Mouse (Mus musculus) CD4-positive helper T cell, adult 2 months (primary cell): ENCODE results near the gene Runx1.

Source experiments
- DNase-seq: peaks from one replicate; pipeline ENCODE4 v3.0.0-alpha.2; 2012; ENCODE audit warnings: low read depth, missing footprints, low spot score

Gene Runx1

DNA sequence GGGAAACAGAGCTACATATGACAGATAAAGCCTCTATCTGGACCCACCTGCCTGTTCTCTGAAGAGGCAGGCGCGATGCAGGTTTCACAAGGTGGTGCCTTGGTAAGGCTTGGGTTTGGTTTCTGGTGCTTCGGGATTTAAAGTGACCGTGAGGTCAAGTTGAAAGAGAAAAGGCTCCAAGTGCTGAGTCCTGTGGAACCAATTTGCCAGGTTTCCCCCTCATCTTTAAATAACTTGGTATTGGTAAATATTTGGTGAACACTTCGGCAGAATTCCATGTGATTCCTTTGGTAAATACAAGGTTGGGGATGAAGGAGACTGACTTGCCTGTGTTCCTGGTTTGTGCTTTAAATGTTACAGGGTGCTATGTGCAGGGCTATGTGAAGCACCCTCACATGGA lies 169.2 kb downstream of the Runx1 start:
- no peak for DNase-seq

DNA sequence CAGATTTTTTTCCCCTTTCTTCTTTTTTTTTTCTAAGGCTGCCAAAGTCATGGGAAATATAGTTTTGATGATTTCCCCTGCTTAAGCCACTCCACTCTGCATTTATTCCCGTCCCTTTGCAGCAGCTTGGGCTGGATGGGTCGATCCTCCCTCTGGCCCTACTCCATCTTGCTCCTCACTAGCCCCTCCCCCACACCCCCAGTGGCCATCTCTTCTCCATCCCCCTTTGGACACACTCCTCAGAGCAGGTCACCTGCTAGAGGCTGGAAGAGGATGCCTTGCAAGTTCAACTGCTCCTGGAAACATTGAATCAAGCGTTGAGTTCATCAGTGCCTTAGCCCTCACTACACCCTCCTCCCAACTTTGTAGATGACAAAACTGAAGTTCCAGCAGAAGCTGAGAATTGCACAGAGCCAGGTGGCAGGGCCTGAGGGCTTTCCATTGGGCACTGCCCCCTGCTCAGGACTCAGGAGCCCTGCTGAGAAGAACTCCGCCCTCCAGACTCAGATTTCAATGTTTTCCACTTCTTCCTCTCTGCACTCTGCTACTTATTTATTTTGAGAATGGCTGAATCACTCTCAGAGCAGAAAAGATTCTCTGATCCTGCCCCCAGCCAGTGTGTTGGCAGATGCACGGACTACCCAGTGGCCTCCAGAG lies 171.5 kb downstream of the Runx1 start:
- DNase-seq = no peak

DNA sequence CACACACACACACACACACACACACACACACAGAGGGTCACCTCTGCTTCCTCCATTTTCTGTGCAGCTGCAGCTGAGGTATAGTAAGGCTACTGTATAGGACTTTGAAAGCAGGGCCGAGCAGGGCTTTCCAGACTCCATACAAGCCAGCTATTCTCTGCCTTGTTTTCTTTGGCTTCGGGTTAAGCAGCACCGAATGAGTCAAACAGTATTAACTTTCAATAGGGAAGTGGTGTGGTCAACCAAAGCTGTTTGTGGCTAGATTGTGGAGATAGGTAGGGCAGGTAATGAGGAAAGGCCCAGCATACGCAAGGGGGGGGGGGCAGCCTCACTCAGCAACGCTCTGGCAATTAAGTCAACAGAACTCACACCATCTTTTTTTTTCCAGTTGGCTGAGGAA lies 172.1 kb downstream of the Runx1 start:
- peak; percentile 79 for DNase-seq

DNA sequence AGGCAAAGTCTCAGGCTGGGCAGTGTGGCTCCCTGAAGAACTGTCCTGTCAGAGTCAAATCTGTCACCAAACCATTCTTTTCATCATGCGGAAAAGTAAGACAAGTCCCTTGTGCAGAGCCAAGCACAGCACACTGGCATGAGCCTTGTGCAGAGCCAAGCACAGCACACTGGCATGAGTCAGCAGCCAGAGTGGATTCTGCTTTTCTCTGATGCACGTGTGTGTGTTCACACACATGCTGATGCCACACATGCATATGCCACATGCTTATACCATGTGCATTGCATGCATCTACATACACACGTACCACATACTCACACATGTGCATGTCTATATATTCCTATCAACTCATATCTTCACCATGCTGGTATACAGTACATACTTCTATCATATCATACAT lies 174.7 kb downstream of the Runx1 start:
- DNase-seq = no peak

DNA sequence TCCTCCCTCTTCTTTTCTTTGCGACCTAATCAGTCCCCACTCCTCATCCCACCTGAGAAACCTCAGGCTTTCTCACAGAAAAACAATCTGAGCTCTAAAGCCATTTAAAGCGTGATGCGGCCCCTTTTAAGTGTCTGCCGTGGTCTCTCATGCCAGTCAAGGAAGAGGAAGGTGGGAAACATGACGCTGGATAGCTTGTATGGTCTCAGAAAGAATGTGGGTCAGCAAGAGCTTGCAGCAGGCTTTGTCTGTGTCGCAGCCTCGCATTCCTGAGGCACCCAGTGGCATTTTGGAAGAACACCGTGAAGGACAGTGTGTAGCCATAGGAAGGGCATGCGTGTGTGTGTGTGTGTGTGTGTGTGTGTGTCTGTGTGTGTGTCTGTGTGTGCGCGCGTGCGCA lies 179.8 kb downstream of the Runx1 start:
- DNase-seq = no peak

DNA sequence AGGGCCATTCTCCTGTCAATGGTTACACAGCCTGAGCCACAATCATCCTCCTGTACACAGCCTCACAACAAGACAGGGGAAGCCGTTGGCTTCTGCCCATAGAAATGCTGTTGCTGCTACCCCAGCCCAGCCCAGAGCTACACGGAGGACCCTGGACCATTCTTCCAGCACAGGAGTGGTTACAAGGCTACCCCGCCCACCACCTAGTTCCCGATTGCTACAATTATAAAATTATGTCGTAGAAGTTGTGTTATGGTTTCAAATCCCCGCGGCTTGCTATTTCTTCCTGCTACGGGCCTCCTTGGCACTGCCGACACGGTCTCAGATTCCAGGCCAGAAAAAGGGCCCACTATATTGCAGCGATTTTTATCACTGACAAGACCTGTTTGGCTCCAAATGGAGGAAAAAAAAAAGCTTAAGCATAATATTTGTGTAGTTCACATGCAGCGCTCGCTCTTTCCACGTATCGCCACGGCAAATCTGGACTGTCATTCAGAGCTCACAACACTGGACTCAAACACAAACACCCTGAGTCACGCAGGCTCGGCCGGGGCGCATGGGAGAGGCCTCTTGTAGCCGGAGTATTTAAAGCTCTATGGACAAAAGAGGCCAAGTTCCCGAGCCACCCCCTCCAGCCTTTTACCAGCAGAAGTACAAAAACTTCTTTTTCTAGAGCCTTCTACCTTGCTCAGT lies 180.4 kb downstream of the Runx1 start:
- no peak for DNase-seq

DNA sequence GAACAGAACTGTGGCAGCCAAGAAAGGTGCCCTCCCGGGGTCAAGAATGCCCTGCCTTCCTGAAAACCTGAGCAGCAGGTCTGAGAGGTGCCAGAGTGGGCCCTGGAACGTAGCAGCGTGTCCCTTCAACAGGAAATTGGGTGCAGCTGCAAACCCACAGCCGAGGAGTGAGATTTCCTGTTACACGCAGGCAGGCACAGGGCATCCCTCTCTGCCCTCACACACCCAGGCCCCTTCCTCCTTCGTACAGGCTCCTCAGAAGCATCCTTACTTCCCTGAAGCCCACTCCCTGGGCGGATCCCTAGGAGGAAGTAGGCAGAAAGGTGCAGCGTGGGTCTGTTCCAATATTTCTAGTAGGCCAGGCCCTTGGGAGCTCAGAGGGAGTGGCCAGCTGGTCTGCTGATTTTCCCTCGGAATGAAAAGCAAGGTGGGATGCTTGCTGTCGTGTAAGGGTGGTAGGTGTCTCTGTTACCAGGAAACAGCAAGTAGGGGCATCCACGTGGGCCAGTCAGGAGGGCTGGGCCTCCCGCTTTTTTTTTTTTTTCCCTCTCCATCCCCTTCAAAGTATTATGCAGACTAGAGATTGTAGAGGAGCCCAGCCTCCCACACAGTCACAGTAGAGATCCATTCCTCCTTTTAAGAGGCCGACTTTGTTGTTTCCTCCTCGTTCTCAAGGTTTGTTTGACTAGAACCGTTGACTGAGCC lies 181.1 kb downstream of the Runx1 start:
- peak; percentile 74 for DNase-seq

DNA sequence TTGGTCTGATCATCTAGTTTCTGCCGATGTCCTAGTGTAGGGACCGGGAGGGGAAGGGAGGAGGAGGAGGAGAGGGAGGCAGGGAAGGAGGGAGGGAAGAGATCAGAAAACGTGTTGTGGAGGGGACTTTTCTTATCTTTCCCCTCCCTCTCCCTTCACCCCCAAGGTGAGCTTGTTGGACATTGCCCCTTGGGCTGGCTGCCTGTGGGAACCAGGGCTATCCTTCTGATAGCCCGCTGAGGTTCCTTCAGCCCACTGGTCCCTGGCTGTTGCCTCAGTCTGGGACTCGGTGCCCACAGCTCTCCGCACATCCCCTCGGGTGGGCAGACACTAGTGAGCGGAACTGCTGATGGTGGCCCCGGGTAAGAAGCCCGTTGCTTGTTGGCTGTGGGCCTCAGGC lies 181.6 kb downstream of the Runx1 start:
- no peak for DNase-seq

DNA sequence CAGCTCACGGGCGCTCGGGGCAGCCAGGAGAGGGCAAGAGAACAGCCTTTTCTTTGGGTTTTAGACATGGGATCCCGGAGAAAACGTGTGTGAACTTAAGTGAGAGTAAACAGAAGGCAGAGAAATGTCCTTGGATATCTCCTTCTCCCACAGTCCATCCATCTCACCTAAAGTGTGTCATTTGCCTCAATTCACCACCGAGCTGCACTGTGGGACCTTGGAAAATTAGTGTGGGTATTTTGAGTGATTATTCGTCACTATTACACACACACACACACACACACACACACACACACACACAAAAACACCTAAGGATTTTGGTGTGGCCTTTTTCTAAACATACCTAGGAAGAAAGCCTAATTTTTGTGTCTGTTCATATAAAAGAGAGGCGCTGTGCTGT lies 183.7 kb downstream of the Runx1 start:
- DNase-seq = no peak

DNA sequence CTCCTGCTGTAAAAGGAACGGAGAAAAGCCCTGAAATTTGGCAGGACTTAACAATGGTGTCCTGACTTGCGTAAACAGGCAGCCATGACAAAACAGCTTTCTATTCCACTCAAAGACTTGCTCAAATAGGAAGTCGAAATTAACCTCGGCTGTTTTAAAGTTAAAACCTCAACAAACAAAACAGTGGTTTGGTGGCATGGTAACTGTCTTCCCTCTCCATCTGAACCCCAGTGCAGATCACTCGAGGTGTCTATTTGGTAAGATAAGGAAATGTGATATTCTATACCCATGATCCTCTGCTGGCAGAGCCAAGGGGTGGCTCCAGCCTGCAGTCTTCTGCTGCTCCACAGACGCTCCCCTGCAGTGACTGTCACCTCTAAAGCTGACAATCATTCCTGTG lies 184.9 kb downstream of the Runx1 start:
- peak; percentile 89 for DNase-seq

DNA sequence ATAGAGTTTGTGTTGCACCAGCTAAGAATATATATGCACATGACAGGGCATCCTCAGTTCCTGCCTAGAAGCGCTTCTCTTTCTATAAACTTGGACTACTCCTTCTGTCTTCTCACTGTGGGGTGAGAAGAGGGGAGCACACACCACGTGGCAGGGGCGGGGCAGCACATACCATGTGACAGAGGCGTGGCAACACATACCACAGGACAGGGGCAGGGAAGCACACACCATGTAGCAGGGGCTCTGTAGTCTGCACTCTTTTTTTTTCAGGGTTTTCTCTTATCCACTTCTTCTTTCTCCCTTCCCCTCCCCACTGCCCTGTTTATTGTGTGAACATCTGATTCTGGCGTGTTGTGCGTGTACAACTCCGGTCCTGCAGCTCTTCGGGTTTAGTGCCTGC lies 186.9 kb downstream of the Runx1 start:
- DNase-seq = no peak

DNA sequence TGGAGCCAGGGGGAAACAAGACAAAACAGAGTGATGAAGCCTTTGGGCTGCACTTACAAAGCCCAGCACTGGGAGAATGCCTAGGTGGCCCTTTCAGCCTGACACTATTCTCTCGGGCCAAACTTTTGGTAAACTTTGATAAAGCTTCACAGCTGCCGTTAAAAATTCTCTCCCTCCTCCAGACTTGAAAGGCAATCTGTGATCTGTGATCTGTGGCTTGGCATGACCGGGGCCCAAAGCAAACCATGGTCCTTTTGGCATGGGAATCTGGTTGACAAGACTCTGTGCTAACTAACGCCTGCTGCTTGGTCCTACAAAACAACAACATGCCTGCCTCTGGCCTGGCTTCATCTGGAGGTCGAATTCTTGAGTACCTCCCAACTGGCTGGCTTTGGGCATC lies 188.9 kb downstream of the Runx1 start:
- no peak for DNase-seq

DNA sequence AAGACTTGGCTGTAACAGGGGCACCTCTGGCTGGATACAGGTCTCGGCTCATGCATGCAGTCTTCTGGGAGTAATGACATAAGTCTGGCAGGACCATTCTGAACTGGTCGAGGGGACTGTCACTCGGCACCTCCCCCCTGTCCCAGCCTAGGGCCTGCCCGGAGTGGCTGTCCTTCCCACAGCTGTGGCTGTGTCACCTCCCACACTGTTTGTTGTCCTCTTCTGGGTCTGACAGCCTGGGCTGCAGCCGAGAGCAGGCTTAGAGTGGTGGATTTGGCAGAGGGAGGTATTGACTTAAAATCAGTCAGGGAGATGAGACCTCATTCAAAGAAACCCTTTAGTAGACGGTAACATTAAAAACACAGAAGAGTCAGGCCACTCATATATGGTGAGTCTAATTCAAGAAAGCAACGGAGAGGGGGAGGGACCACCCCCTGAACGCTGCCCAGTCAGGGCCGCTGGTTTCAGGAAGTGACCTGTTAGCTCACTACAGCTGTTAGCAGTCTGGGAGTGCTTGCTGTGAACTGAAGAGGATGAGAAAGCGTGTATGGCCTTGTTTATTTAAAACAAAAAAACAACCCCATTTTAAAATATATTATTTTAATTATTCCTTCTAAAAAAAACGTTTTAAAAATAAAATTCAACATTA lies 193.7 kb downstream of the Runx1 start:
- DNase-seq = no peak

DNA sequence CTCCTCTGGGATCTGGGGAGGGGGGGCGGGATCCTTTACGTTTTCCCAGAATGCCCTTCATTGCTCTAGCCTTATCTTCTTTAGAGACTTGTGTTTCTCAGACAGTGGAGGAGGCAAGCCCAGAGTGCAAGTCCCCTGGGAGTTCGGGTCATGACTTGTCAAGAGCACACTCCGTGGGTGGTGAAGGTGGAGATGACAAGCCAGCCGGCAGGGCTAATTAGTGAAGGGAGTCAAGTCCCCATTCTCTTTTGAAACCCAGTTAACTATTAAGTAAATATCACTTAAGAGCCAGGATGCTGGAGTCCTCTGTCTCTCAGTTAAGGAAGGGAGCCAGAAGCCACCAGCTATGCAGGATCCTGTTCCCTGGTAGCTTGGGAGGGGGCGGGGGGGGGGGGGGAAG lies 194.3 kb downstream of the Runx1 start:
- DNase-seq = no peak

DNA sequence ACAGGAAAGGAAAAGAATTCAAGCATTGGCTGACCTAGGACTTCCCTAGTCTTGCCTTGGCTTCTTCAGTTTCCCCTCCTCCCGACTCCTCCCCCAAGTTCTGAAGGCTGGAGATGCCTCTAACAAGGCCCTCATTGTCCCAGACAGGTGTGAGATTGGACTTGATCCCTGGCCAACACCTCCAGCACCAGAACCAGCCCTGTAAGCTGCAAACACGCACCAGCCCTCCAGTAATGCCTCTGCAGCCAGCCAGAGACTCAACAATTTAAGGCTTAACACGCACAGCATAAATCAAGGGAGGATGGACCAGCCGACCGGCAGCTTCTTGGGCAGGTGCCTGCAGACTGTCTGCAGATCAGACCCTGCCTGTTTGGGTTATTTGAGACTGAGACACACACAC lies 195.0 kb downstream of the Runx1 start:
- DNase-seq = no peak

DNA sequence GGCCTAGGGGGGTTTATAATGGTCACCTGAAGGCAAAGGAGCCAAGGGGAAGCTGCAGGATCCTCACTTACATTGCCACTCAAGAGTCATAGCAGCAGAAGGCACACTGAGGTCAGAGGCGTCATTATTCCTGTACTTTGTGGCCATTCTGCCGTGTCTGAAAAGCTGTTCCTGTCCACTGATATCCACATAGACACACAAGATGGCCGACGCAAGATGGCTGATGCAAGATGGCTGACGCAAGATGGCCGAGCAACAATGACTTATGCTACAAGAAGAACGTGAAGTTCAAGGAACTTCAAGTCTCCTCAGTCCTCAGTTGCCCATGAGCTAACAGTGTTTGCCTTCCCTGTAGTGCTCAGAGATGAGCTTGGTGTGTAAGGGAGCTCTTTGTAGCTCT lies 196.1 kb downstream of the Runx1 start:
- no peak for DNase-seq

DNA sequence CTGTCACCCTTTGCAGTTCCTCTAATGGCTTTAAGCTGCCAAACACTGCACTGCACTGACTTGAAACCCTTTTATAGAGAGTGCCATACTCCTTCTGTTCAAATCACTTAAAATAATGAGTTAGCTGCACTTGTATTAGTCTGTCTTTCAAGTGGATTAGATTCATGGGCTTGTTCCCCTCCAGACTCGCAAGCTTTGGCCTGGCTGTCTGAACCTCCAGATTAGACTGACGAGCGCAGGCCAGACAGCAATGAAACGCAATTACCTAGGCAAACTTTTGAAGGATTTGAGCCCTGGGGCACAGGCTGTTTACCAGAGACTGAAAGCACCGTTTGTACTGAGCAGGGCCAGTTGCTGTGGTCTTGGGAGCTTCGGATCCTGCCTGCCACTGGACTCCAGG lies 198.7 kb downstream of the Runx1 start:
- no peak for DNase-seq

DNA sequence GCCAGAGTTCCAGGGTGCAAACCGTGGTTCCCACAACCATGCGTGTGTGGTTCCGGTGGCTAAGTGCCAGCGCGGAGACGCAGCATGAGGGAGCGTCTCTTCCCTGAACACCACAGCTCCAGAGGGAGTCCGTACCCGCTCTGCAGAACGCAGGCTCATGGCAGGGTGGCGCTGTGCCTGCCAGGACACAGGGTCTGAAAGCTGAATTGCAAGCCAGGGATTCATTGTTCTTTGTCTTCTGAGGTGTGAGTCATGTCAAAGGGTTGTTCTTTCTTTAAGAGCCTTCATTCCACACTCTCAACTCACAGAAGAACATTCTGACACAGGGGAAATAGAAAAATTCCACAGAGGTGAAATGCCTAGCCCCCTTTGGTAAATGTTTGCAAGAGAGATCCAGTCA lies 202.0 kb downstream of the Runx1 start:
- no peak for DNase-seq

DNA sequence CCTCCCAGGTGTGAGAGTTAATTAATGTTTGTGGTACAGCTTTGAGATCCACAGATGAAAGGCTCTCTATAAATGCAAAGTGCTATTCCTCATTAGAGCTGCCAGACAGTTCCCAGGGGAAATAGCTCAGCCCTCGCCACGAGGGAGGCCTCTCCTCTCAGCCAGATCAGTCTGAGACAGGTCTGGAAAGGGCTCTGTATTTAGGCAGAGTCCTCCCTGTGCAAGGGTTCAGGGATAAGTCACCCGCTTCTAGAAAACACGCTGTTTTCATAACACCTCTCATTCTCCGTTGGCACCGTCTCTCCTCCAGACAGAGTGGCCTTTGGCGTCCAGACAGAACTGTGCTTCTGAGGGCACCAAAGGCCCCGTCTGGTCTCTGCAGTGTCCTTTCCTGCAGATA lies 204.1 kb downstream of the Runx1 start:
- no peak for DNase-seq

DNA sequence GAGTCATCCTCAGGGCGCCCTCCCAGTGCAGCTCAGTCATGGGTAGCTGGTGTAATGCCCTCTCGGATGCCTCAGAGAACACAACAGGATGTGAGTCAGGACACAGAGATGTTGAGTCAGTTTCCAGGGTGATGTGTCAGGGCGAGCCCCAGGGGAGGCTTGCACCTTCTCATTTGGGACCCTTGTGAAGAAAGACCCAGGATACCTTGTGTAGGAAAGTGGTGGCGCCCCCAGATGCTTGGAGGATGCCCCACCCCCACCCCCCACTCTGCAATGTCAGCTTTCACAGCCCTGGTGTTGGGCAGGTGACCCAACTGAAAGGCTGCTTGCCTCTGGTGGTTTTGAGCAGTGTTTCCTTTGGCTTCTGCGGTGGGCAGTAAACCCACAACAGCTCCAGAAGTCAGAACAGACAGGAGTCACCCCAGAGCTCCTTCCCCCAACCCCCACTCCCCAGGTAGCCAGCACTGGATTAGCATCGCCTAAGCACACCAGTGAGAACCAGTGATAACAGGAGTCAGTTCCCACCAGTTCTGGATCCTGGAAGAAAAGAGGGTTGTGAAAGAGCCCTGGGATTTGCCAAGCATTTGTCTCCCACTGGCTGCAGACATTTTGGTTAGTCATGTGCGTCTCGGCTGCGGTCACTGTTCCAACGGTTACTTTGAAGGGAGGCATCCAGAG lies 205.0 kb downstream of the Runx1 start:
- DNase-seq = peak; percentile 64

DNA sequence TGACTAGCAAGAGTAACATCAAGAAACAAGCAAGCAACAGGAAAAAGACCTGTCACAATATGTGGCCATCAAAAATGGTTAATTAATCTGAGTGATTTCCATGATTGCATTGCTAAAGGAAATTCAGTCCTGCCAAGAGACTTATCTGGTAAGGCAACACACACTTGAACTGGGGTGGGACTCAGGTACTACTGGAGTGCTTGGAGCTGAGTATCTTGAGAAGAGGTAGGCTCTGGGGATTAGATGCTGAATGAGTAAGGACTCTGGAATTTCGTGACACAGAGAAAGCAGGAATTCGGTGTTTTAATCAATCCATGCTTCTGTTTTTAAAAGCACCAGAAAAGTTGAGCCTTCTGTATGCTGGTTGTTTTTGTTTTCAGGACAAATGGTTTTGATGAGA lies 209.1 kb downstream of the Runx1 start:
- no peak for DNase-seq

DNA sequence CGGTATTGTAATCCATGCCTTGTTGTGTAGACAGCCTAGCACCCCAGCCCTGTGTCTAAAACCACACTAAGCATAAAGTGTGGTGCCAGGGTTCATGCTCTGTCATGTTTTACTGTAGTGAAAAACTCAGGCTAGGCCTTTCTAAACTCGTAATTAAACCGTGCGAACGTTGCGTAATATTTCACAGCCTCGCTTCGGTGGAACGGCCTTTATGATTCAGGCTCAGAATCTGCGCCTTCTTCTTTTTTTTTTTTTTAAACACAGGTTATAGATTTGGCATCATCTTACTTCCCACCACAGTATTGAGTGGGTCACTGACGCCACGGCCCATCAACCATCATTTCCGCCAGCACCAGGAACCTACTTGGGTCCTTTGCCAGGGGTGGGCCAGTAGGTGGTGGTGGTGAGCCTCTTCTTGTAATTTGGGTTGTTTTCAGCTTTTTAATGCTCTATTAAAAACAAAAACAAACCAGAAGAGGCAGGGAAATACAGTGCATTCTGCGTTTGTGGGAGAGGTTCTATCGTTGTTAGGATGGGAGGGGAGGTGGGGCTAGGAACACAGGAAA lies 210.6 kb downstream of the Runx1 start:
- DNase-seq = no peak
